Mouse (Mus musculus): ENCODE results near the gene Tbcel.
A peak's percentile ranks its signal among the peaks of the same experiment; 100 is the strongest.

Tbcel gene

GRCm38 (mm10) chr9:42507709-42508108 lies at the start of gene Tbcel:
Gene Tbcel (minus strand): TSS chr9:42507809.
- DNase-seq (ENCODE audit: low spot score in 2 of 2), result no peak

DNA sequence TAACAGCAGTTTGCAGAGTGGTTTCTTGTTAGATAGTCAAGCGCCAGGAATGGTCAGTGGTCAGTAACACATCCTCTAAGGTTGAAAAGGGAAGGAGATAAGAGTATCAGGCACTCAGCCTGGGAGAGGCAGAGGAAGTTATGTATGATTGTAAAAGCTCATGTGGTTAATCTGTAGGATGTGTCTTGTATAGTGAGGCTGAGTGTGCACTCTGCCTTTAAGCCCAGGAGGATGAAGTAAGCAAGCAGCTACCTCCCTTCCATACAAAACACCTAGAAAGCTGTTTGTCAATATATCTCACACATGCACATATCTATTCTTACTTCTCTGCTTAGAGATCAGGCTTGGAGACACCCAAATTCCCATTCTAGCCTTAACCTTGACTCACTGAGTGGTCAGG lies 47.6 kb upstream of the Tbcel start:
- DNase-seq (ENCODE audit: low spot score in 2 of 2), result no peak

GRCm38 (mm10) chr9:42550116-42550515 lies 42.5 kb upstream of the Tbcel start:
- DNase-seq (ENCODE audit: low spot score in 2 of 2), result peak; percentile 50 to 77

- DNase-seq (ENCODE audit: low spot score in 2 of 2), result no peak
Measured at GRCm38 (mm10) chr9:42548981-42549380, 41.4 kb upstream of the Tbcel start.

- DNase-seq (ENCODE audit: low spot score in 2 of 2), result no peak
Measured at GRCm38 (mm10) chr9:42544521-42544920, 36.9 kb upstream of the Tbcel start.

- DNase-seq (ENCODE audit: low spot score in 2 of 2), result no peak
Measured at GRCm38 (mm10) chr9:42533491-42533890, 25.9 kb upstream of the Tbcel start.

GRCm38 (mm10) chr9:42533041-42533440 lies 25.4 kb upstream of the Tbcel start:
- DNase-seq (ENCODE audit: low spot score in 2 of 2), result no peak

GRCm38 (mm10) chr9:42531951-42532350 lies 24.3 kb upstream of the Tbcel start:
- DNase-seq (ENCODE audit: low spot score in 2 of 2), result no peak

- peak; percentile 38 to 59 for DNase-seq (ENCODE audit: low spot score in 2 of 2)
Measured at GRCm38 (mm10) chr9:42530221-42531152, 22.9 kb upstream of the Tbcel start.

- DNase-seq (ENCODE audit: low spot score in 2 of 2), result peak; percentile 41 to 43
Measured at GRCm38 (mm10) chr9:42520587-42521084, 13.0 kb upstream of the Tbcel start.

GRCm38 (mm10) chr9:42518163-42518562 lies 10.6 kb upstream of the Tbcel start:
- DNase-seq (ENCODE audit: low spot score in 2 of 2), result no peak

DNA sequence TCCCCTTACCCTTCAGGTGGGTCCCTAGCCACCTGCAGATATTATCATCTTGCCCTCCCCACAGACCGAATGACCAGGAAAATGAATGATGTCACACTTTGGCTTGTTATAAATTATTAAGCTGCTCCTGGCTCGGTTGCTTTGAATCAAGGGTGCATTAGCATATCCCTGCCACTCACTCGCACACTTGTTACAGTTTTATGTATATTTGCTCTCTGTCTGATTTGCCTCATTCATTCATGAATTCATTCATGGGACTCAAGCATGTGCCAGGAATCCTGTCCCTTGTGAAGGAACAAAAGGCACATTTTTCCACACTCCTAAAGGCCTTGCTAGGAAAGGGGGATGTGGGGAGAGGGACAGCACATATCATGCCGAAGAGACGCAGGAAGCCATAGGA lies 5.5 kb upstream of the Tbcel start:
- no peak for DNase-seq (ENCODE audit: low spot score in 2 of 2)

- DNase-seq (ENCODE audit: low spot score in 2 of 2), result no peak
Measured at GRCm38 (mm10) chr9:42512312-42512711, 4.7 kb upstream of the Tbcel start.

DNA sequence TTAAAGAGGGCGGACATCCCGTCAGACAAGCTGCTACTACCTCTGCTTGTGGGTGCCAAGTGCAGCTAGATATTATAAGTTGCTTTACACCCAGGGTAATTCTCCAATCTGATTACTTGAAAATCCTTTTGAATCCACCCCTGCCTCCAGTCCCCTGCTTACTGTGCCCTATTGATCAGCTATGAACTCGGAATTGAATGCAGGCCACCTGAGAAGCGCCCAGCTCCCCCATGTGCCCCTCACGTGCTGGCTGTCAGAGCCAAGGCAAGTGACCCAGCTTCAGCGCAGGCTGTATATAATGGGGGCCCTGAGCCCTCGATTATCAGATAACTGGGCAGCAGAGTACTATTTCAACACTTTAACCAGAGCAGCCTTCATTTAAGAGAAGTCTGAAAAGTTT lies 626 bp upstream of the Tbcel start:
- no peak for DNase-seq (ENCODE audit: low spot score in 2 of 2)

DNA sequence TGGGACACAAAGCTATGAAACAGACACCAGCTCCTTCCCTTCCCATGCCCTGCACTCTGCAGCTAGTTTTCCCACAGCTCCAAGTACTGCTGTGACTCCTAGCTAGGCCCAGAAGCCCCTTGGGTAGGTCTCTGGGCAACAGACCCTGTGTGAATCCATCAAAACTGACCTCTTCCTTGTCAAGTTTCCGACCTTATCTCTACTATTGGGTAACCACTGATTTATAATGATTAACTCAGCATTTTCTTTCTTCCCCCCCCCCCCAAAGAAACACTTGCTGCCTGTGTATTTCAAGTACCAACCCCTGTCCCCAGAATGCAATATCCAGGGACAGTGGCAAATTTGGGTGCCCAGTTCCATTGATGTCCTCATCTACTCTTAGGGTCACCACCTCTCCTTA lies 587 bp downstream of the Tbcel start:
- no peak for DNase-seq (ENCODE audit: low spot score in 2 of 2)

GRCm38 (mm10) chr9:42504971-42505510 lies 2.6 kb downstream of the Tbcel start:
- no peak for DNase-seq (ENCODE audit: low spot score in 2 of 2)

DNA sequence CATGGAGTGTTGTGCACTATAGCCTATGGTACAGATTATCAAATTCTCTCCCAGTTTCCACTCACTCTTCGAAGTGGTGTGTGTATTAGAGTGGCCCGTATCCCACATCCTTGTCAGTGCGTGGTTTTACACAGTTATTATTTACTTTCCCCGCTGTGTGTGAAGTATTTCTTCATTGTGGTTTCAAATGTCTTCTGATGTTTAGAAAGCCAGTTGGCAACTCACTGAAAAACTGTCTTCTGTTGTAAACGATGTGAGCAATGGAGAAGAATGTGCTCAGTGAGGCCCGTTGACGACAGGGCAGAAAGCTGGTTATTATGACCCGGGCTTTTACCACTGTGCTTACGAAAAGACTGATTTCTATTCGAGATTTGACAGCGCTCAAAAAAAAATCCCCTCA lies 3.0 kb downstream of the Tbcel start:
- no peak for DNase-seq (ENCODE audit: low spot score in 2 of 2)

GRCm38 (mm10) chr9:42503709-42504108 lies 3.9 kb downstream of the Tbcel start:
- no peak for DNase-seq (ENCODE audit: low spot score in 2 of 2)

DNA sequence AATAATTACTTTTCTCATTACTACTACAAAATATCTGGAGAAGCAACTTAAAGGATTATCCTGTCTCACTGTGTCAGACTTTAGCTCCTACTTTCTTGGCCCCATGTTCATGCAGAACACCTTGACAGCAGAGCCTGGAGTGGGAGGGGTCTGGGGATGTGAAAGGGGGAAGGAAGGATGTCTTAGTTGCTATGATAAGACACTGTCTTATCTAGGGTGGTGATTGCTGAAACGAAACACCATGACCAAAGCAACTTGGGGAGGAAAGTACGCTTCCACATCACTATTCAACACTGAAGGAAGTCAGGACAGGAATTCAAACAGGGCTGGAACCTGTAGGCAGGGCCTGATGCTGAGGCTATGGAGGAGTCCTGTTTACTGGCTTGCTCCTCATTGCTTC lies 11.3 kb downstream of the Tbcel start:
- DNase-seq (ENCODE audit: low spot score in 2 of 2), result no peak

GRCm38 (mm10) chr9:42491780-42492179 lies 15.8 kb downstream of the Tbcel start:
- peak; percentile 26 to 44 for DNase-seq (ENCODE audit: low spot score in 2 of 2)

DNA sequence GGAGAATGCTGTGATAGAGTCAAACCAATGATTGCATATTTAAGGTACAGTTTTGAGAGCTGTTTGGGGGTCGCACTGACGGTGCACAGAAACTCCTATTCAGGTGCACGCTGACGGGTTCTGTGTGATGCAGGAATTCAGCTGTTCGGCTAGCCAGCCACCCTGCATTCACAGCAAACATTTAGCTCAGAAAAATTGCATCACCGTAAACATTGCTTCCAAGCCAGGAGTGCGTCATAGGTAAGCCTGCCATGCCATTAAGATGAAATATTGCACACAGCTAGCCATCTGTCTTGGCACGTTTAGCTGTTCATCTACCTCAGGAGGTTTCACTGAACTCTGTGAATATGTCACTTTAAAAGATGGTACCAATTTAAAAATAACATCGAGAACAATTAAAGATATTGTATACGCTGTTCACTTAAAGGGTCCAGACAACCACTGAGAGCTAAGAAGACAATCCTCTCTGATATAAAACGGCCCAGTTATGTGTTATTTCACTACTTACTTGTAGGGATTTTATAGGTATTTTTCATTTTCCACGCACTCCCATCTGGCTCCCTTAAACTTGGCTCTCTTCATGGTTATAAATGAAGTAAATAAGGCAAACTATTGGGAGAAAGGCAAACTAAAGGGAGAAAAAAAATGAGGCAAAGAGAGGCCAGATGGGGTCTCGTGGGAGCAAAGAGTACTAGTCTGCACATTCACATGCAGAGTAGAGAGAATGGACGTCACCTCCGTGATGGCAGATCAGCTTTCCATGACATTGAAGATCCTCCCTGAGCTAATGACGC lies 16.8 kb downstream of the Tbcel start:
- DNase-seq (ENCODE audit: low spot score in 2 of 2), result no peak

GRCm38 (mm10) chr9:42488071-42488470 lies 19.5 kb downstream of the Tbcel start:
- DNase-seq (ENCODE audit: low spot score in 2 of 2), result no peak
